Mouse (Mus musculus): ENCODE data around the gene She. TPM values are rescaled to one million over a fixed set of nuclear protein-coding genes. Genes with fewer than 3 reads are reported as not detected.

She gene
- polyA plus RNA-seq, 1 experiment from 2014 or later = 3.2 TPM

DNA sequence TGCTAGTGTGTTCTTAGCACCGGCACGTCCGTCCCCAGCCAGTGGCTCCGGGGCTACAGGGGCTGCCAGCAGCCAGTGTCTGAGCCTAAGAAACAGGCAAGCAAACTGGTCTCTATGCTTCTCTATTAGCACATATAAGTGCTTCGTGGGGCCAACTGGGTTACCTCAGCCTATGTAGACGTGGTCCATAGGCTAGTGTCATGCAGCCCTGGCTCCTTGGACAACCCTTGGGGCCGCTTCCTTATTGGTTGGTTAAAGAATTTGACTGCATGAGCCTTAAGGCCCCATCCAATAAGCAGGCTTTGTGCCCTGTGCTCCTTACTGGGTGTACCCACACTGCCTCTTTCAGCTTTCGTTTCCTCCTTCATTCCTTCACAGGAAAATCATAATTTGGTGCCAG lies 44.6 kb downstream of the She start:
- Histone ChIP-seq H3K27me3 (no peaks in the 10 kb centered on the region), H3K36me3 (no peaks in the 10 kb centered on the region), H3K27ac (no peak overlapping the region), H3K4me1 (peaks cover 12% of the 10 kb centered on the region), H3K9me3 (no peaks in the 10 kb centered on the region), H3K4me3 (no peak overlapping the region), H3K4me2 (no peak overlapping the region), H3K9ac (no peak overlapping the region)
- no peak for ATAC-seq (ENCODE audit: insufficient number of reproducible peaks, insufficient read depth, low FRiP score, low TSS enrichment, low read depth)
- WGBS = 83% methylated on average over 8 of the region's 8 CpGs

DNA sequence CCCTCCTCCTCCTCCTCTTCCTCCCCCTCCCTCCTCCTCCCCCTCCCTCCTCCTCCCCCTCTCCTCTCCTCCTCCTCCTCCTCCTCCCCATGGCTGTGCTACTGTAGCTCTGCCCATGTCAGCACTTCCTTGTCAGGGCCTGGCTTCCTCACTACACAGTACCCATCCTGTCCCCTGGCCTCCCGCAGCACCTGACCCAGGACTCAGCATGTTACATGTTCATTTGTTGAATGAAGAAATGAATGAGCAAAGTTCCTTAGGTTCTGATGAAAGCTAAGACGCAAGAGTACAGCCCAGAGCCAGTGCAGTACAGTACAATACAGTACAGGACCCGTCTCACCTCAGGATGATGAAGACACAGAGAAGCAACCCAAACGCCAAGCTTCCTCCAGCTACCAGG lies 45.3 kb downstream of the She start:
- no peaks in the 10 kb centered on the region for H3K9me3 ChIP-seq
- H3K4me3 ChIP-seq = no peak overlapping the region
- peaks cover 8% of the 10 kb centered on the region; the same call in 1 of the 2 replicates for H3K4me1 ChIP-seq
- 65% methylated on average over 4 of the region's 4 CpGs for WGBS
- no peak overlapping the region for H3K27ac ChIP-seq
- H3K9ac ChIP-seq = no peak overlapping the region
- H3K27me3 ChIP-seq = no peaks in the 10 kb centered on the region
- no peak for ATAC-seq (ENCODE audit: insufficient number of reproducible peaks, insufficient read depth, low FRiP score, low TSS enrichment, low read depth)
- H3K36me3 ChIP-seq = no peaks in the 10 kb centered on the region
- H3K4me2 ChIP-seq = no peak overlapping the region

DNA sequence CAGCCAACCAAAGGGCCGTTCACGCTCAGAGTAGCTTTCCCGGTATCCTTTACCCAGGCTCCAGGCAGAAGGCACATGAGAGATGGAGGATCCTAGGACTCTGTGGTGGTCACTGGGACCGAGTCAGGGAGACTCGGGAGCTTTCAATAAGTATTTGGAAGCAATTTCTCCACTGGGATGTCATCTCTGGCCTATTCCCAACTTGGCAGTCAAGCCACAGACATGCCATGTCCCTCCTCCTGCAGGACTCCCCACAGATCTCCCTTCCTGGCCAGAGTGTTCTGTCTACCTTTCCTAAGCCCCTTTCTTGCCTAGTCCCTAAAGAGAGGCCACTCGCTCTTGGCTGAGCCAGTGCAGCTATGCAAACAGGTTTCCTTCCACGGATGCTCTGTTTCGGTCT lies 46.0 kb downstream of the She start:
- 81% methylated on average over 8 of the region's 8 CpGs for WGBS
- no peak for ATAC-seq (ENCODE audit: insufficient number of reproducible peaks, insufficient read depth, low FRiP score, low TSS enrichment, low read depth)
- no peaks in the 10 kb centered on the region for H3K27me3 ChIP-seq
- H3K27ac ChIP-seq = no peak overlapping the region
- H3K9me3 ChIP-seq = no peaks in the 10 kb centered on the region
- peaks cover 7% of the 10 kb centered on the region; the same call in 1 of the 2 replicates for H3K4me1 ChIP-seq
- no peak overlapping the region for H3K4me2 ChIP-seq
- H3K4me3 ChIP-seq = no peak overlapping the region
- no peak overlapping the region for H3K9ac ChIP-seq
- H3K36me3 ChIP-seq = no peaks in the 10 kb centered on the region

DNA sequence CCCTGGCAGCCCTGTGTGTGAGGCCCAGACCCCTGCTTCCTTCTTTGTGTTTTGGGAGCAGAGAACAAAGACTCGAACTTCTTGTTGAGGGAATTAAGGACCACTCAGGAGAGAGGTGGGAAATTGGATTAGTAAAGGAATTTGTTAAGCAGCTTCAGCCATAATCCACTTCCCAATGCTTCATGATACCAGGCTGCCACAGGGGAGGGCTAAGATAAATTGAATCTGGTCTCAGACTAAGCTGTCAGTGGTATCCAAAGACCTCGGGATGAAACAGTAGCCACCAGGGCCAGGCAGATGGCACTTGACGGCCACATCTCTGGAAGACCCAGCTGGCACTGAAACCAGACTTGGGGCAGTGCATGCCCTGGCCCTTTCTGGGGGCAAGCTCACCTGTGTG lies 47.3 kb downstream of the She start:
- 0 out of 2 replicates have a peak, but pooled peaks cover 4% of the 10 kb centered on the region for H3K27me3 ChIP-seq
- H3K4me2 ChIP-seq = no peak overlapping the region
- 12% methylated on average over 3 of the region's 3 CpGs for WGBS
- H3K9me3 ChIP-seq = no peaks in the 10 kb centered on the region
- ATAC-seq (ENCODE audit: insufficient number of reproducible peaks, insufficient read depth, low FRiP score, low TSS enrichment, low read depth) = no peak
- no peaks in the 10 kb centered on the region for H3K4me1 ChIP-seq
- H3K27ac ChIP-seq = no peak overlapping the region
- H3K9ac ChIP-seq = no peak overlapping the region
- no peak overlapping the region for H3K4me3 ChIP-seq
- no peaks in the 10 kb centered on the region for H3K36me3 ChIP-seq

DNA sequence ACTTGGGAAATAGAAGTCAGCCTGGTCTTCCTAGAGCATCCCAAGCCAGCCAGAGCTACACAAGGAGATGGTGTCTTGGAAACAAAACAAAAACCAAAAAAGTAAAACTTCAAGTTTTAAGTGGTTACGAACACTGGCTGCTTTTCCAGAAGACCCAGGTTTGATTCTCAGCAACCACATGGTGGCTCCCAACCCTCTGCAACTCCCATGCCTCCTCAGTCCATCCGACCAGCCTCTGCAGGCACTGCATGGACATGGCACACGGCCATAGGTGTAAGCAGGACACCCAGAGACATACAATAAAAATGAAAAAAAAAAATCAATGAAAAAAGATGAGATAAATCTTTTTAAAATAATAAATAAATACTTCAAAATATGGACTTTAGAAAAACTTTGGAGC lies 48.2 kb downstream of the She start:
- H3K27me3 ChIP-seq = 0 out of 2 replicates have a peak, but pooled peaks cover 4% of the 10 kb centered on the region
- no peak for ATAC-seq (ENCODE audit: insufficient number of reproducible peaks, insufficient read depth, low FRiP score, low TSS enrichment, low read depth)
- no peak overlapping the region for H3K4me2 ChIP-seq
- no peaks in the 10 kb centered on the region for H3K4me1 ChIP-seq
- H3K9me3 ChIP-seq = no peaks in the 10 kb centered on the region
- no peaks in the 10 kb centered on the region for H3K36me3 ChIP-seq
- H3K4me3 ChIP-seq = no peak overlapping the region
- H3K9ac ChIP-seq = no peak overlapping the region
- 67% methylated on average over 3 of the region's 3 CpGs for WGBS
- no peak overlapping the region for H3K27ac ChIP-seq

DNA sequence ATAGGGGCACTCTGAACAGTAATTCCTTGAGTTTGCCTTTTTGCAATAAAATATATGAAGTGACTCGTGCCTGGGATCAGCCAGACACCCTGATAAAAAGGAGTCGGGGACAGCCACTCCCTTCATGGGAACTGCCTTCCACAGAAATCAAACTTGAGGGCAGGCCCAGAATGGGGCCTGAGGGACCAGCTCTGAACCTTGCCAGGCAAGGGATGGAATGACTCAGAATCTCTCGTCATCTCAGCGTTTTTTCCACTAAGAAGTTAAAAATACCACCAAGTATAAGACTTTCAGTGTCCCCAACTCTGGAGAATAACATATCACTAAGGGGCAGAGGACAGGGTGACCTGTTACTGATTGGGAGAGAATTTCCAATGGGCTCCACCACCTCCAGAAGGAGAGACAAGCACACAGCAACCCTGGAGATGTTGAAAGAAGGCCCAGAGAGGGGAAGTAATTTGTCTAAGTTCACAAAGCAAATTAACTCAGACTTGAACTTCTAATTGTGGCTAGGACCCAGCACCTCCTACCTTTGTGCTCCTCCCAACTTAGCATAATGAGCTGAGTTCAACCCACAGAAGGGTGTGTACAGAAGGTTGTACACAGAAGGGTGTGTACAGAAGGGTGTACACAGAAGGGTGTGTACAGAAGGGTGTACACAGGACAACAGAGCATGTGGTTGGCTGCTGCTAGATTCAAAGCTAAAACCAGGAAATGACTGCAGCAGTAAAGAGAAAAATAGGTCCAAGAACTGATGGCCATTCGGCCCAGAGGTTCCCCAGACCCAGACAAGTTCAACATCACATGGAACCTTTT lies 49.1 kb downstream of the She start:
- Histone ChIP-seq H3K9ac (no peak overlapping the region), H3K27me3 (0 out of 2 replicates have a peak, but pooled peaks cover 4% of the 10 kb centered on the region), H3K4me2 (no peak overlapping the region), H3K4me1 (no peaks in the 10 kb centered on the region), H3K4me3 (no peak overlapping the region), H3K9me3 (no peaks in the 10 kb centered on the region), H3K27ac (no peak overlapping the region), H3K36me3 (no peaks in the 10 kb centered on the region)
- ATAC-seq (ENCODE audit: insufficient number of reproducible peaks, insufficient read depth, low FRiP score, low TSS enrichment, low read depth) = no peak
- 75% methylated on average over 5 of the region's 5 CpGs for WGBS

DNA sequence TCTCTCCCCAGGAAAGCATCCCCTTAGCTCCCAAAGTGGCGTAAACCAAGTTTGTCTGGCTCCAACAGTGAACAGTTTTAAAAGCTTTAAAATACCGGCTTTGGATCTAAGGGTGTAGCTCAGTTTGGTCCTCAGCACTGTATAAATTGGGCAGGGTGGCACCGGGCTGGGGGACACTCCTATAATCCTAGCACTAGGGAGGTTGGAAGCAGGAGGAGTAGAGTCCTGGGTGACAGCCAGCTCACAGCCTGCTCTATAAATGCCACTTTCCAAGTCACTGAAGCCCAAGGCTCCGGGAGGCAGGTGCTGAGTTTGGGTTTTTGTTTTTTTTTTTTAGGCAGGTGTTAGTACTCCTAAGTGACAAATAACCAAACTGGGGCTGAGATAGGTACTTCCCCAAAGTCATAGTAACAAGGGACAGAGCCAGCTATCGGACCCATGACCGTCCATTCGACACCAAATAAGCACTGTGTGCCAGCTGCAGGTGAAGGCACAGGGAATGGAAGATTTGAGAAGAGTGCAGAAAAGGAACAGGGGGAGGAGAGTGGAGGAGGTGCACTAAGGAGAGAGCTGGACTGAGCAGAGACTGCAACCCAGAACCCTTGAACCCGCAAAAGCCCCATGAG lies 51.5 kb downstream of the She start:
- no peak overlapping the region for H3K9ac ChIP-seq
- H3K27me3 ChIP-seq = 0 out of 2 replicates have a peak, but pooled peaks cover 4% of the 10 kb centered on the region
- 76% methylated on average over 8 of the region's 8 CpGs for WGBS
- H3K36me3 ChIP-seq = no peaks in the 10 kb centered on the region
- no peak overlapping the region for H3K4me3 ChIP-seq
- no peak overlapping the region for H3K4me2 ChIP-seq
- H3K27ac ChIP-seq = no peak overlapping the region
- no peak for ATAC-seq (ENCODE audit: insufficient number of reproducible peaks, insufficient read depth, low FRiP score, low TSS enrichment, low read depth)
- H3K4me1 ChIP-seq = 0 out of 2 replicates have a peak, but pooled peaks cover 1% of the 10 kb centered on the region
- no peaks in the 10 kb centered on the region for H3K9me3 ChIP-seq

DNA sequence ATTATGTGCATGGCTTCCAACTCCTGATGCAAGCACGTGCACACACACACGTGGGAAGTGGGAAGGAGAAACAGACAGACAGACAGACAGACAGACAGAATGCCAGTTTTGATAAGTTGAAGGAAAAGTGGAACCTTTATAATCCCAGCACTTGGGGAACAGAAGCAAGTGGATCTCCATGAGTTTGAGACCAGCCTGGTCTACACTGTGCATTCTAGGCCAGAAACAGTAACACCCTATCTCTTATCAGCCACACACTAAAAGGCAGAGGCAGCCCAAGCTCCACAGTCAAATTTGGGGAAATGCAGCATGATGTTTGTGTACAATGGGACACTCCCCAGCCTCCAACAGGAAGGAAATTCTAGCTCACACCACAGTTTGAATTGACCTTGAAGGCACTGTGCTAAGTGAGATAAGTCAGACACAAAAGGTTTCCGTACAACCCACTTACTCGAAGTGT lies 52.4 kb downstream of the She start:
- H3K9ac ChIP-seq = no peak overlapping the region
- H3K27ac ChIP-seq = no peak overlapping the region
- H3K36me3 ChIP-seq = no peaks in the 10 kb centered on the region
- H3K4me1 ChIP-seq = 0 out of 2 replicates have a peak, but pooled peaks cover 2% of the 10 kb centered on the region
- H3K4me2 ChIP-seq = no peak overlapping the region
- no peaks in the 10 kb centered on the region for H3K9me3 ChIP-seq
- H3K4me3 ChIP-seq = no peak overlapping the region
- ATAC-seq (ENCODE audit: insufficient number of reproducible peaks, insufficient read depth, low FRiP score, low TSS enrichment, low read depth) = no peak
- WGBS = 81% methylated on average over 4 of the region's 4 CpGs
- H3K27me3 ChIP-seq = 0 out of 2 replicates have a peak, but pooled peaks cover 4% of the 10 kb centered on the region

DNA sequence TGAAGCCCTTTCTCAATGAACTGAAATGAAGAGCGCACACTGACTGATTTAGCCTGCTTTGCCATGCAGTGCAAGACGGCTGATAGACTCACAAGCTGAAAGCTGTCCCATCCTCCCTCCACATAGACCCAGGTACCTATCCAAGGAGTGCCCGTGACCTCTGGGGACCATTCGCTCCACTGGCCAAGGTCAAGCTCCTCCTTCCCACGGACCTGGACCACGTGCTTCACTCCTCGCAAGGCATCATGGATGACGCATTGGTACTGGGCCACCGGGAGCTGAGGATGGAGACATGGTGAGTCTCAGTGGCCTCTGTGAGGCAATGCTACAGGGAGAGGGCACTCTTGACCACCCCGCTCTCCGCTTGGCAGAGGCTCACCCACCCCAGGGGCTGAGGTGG lies 54.6 kb downstream of the She start:
- 89% methylated on average over 11 of the region's 11 CpGs for WGBS
- 0 out of 2 replicates have a peak, but pooled peaks cover 2% of the 10 kb centered on the region for H3K4me1 ChIP-seq
- H3K36me3 ChIP-seq = no peaks in the 10 kb centered on the region
- H3K27me3 ChIP-seq = 0 out of 2 replicates have a peak, but pooled peaks cover 4% of the 10 kb centered on the region
- no peak overlapping the region for H3K4me3 ChIP-seq
- H3K27ac ChIP-seq = no peak overlapping the region
- H3K9me3 ChIP-seq = no peaks in the 10 kb centered on the region
- H3K4me2 ChIP-seq = no peak overlapping the region
- H3K9ac ChIP-seq = no peak overlapping the region
- ATAC-seq (ENCODE audit: insufficient number of reproducible peaks, insufficient read depth, low FRiP score, low TSS enrichment, low read depth) = no peak

DNA sequence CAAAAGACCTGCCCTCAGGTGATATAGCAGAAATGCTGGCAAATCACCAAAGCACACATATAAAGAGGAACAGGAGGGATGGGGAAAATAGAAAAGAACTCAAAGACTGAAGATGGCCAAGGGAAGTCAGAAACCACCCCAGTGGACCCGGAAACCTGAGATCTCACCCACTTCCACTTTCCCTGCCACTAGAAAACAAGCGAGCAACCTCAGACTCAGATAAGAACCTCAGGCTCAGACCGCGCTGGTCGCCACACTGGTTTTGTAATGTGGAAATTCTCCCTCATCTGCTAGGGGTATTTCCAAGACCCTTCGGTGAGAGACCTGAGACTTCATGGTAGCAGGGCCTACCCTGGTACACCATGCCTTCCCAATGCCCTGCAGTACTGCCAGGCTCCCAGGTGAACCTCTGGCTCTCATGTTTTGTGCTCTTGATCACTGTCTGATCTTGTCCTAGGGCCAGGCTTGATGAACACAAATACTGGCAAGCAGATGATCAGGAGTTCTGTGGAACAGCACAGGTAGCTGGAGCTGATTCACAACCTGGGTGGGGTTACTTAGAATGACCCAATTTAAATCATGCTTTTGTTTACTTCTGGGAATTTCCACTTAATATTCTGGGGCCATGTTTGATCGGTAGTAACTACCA lies 56.5 kb downstream of the She start:
- Histone ChIP-seq H3K9me3 (no peaks in the 10 kb centered on the region), H3K27ac (no peak overlapping the region), H3K4me1 (0 out of 2 replicates have a peak, but pooled peaks cover 2% of the 10 kb centered on the region), H3K36me3 (no peaks in the 10 kb centered on the region), H3K4me2 (no peak overlapping the region), H3K4me3 (no peak overlapping the region), H3K9ac (no peak overlapping the region), H3K27me3 (0 out of 2 replicates have a peak, but pooled peaks cover under 1% of the 10 kb centered on the region)
- 82% methylated on average over 7 of the region's 7 CpGs for WGBS
- no peak for ATAC-seq (ENCODE audit: insufficient number of reproducible peaks, insufficient read depth, low FRiP score, low TSS enrichment, low read depth)

DNA sequence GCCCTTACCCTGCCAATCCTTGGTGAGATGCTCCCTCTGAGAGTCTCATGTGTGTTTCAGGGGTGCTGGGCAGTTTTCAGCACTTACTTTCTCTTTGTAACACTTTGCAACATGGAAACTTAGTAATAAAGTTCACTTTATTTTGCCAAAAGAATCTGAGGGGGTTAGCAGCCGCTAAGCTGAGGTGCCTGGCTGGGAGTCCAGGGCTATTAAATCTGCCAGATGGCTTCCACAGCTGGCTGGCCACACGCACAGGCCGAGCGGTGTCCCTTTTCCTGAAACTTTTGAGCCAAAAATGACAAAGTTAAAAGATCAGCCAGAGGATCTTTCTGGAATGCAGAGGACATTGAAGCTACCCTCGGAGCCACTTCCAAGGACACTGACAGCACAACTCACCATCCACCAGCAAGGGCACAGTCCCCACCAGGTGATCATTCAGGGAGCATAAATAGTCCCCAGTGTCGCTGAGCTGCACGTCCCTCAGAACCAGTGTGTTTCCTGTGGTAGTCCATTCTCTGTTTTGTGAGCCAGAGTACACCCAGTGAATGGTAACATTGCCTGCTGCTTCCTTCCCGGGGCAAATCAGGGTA lies 58.8 kb downstream of the She start:
- no peak overlapping the region for H3K27ac ChIP-seq
- WGBS = 74% methylated on average over 8 of the region's 8 CpGs
- no peak overlapping the region for H3K4me3 ChIP-seq
- no peaks in the 10 kb centered on the region for H3K9me3 ChIP-seq
- 0 out of 2 replicates have a peak, but pooled peaks cover 2% of the 10 kb centered on the region for H3K4me1 ChIP-seq
- H3K9ac ChIP-seq = no peak overlapping the region
- no peaks in the 10 kb centered on the region for H3K27me3 ChIP-seq
- H3K4me2 ChIP-seq = no peak overlapping the region
- ATAC-seq (ENCODE audit: insufficient number of reproducible peaks, insufficient read depth, low FRiP score, low TSS enrichment, low read depth) = no peak
- H3K36me3 ChIP-seq = no peaks in the 10 kb centered on the region
